Mouse (Mus musculus): ENCODE measurements around the gene Arpc5l.

Gene Arpc5l

DNA sequence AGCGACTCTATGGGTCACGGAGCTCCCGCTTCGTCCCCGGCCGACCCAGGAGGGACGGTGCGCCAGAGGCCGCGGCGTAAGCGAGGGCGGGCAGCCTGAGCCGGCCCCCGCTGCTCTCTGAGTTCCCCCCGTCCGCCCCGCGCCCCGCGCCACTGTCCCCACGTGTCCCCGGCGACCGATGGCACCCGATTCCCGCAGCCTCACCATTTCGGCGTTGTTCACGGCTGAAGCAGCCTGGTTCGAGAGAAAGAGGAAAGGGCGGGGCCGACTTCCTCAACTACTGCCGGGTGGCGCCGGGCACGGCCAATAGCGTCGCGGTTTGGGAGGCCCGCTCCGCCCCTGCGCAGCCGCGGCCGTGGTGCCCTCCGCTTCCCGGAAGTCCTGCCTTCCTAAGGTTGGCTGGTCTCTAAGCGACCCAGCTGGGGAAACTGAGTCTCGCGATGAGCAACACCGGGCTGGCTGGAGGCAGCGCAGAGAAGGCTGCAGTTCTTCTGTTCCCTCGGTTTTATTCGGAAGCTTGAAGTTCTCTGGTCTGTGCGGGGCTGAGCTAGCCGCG is at the start of gene Arpc5l:
TSS of gene Arpc5l (plus strand) at position 469 of the 556 bp plus-strand sequence.
- peak; percentile 92 for DNase-seq (ENCODE audit: low spot score)

GRCm38 (mm10) chr2:38956062-38956461 is 49.1 kb upstream of the Arpc5l start:
- no peak for DNase-seq (ENCODE audit: low spot score)

DNA sequence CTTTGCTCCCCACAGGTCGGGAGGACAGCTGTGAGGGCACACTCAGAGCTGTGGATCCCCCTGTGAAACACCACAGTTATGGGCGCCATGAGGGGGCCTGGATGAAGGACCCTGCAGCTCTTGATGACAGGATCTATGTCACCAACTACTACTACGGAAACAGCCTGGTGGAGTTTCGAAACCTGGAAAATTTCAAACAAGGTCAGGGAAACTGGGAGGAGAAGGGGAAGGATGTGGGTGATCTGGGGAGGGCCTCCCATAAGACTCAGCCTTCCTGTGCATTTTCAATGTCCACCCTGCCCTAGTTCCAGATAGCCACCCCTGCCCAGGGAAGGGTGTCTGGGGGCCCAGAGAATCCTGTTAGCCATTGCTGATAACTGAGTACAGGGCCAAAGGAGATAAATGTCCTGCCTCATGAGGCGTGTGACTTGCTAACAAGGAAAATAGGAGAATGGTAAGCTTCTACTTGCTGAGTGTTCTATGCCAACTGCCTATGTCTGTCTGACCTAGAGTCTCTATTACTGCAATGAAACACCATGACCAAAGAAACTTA is 47.4 kb upstream of the Arpc5l start:
- DNase-seq (ENCODE audit: low spot score): no peak

- no peak for DNase-seq (ENCODE audit: low spot score)
These were observed 41.0 kb upstream of the Arpc5l start for GRCm38 (mm10) chr2:38964198-38964597.

DNA sequence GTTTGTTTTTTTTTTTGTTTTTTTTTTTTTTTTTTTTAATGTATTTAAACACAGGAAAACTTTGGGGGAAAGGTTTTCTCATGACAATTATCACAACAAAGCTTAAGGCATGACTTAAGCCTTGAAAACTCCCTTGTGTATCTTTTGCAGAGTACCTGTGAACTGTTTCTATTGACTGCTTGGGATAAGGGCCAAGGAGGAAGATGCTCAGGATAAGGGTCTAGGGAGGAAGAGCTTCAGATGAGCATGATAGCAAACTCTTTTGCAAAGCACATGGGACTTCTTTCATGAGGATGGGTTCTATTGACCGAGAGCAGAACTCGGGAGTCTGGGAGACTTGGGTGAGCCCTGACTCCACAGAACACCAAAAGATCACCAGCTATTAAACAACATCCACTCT is 35.5 kb upstream of the Arpc5l start:
- DNase-seq (ENCODE audit: low spot score): no peak

DNA sequence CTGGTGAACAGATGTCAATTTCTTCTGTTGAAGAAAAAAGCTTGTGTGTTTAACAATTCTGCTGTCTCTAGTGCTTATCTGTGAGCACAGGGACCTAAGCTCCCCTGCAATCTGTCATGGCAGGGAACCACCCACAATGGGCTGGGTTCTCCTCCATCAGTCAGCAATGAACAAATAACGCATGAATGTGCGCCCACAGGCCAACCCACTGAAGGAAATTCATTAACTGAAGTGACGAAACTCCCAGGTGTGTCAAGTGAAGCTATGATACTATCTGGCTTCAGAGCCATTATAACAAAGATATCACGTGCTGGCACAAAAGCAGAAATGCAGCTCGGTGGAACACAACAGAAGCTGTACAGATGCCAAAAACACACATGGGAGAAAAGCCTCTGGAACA is 35.1 kb upstream of the Arpc5l start:
- no peak for DNase-seq (ENCODE audit: low spot score)

DNA sequence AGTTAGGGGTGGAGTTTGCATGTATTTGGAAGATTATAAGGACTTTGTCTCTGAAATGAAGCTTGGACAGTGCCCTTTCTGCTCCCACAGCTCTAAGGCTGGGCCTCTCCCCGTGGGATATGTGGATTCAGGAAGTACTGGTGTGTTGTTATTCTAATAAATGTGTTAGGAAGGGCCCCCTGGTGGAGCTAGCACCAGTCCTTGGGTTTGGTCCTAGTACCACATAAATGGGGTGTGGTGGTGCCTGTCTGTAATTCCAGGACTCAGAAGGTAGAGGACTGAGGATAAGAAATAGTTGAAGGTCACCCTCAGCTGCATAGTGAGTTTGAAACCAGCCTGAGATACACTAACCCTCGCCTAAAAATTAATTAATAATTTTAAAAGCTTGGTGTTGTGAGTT is 31.9 kb upstream of the Arpc5l start:
- DNase-seq (ENCODE audit: low spot score): no peak

GRCm38 (mm10) chr2:38973701-38974100 is 31.4 kb upstream of the Arpc5l start:
- no peak for DNase-seq (ENCODE audit: low spot score)

GRCm38 (mm10) chr2:38974171-38974570 is 31.0 kb upstream of the Arpc5l start:
- no peak for DNase-seq (ENCODE audit: low spot score)

- DNase-seq (ENCODE audit: low spot score): no peak
These were observed 30.0 kb upstream of the Arpc5l start for GRCm38 (mm10) chr2:38975181-38975580.

DNA sequence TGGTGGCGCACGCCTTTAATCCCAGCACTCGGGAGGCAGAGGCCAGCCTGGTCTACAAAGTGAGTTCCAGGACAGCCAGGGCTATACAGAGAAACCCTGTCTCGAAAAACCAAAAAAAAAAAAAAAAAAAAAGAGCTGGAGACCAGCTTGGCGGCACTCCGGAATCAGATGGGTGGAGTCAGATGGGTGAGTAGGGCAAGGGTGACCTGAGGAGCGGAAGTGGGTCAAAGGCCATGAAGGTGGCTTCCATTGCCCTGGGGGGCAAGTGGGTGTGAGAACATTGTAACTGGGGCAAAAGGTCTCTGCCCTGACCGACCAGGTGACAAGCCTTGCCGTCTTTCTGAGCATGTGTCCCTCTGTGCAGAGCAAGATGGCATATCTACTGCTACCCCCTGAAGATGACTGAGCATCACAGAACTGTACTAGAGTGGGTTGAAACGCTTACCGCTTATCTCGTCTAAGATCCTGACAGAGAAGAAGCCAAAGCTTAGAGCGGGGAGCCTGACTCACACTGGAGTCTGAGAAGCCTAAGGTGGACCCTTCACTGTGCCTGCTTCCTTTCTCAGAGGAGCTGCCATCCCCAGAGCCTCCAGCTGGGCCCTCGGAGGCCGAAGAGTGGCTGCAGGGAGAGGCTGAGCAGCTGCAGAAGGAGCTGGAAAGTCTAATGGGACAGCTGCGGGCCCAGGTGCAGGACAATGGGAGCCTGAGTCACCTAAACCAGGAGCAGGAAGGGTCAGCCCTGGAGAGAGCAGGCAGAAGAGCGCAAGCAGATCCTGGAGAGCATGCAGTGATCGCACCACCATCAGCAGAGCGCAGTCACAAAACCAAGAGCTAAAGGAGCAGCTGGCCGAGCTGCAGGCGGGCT is 29.0 kb upstream of the Arpc5l start:
- DNase-seq (ENCODE audit: low spot score): no peak

GRCm38 (mm10) chr2:38977837-38978236 is 27.3 kb upstream of the Arpc5l start:
- no peak for DNase-seq (ENCODE audit: low spot score)

DNA sequence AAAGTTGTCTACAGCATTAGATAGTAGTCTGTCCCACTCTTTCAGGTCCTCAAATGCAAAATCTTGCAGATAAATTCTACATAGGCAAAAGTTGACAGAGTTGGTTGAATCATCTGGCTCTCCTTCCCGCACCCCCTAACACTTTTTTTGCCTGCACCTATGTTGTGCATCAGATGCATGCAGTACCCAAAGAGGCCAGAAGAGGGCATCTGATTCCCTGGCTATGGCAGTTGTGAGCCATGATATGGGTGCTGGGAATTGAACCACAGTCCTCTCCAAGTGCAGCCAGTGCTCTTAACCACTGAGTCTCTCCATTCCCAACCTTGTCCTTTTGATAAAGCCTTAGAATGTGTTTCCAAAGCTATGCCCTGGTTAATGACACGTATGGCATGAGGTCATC is 21.7 kb upstream of the Arpc5l start:
- no peak for DNase-seq (ENCODE audit: low spot score)

DNA sequence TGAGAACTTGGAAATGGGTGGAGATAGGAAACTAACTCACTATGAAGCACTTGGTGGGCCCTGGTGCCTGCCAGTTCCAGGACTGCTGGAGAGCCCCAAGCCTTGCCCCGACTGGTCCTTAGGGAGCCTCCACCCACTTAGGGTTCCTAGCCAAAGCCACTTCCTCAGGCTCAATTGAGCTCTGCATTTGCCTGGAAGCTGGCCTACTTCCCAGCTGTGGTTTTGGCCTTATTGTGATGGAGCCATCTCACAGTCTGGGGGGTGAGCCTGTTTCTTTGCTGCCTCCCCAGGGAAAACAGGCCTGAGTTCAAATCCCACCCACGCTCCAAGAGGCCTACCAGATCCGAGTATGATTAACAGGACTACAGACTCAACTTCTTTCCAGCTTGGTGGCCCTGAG is 18.6 kb upstream of the Arpc5l start:
- no peak for DNase-seq (ENCODE audit: low spot score)

DNA sequence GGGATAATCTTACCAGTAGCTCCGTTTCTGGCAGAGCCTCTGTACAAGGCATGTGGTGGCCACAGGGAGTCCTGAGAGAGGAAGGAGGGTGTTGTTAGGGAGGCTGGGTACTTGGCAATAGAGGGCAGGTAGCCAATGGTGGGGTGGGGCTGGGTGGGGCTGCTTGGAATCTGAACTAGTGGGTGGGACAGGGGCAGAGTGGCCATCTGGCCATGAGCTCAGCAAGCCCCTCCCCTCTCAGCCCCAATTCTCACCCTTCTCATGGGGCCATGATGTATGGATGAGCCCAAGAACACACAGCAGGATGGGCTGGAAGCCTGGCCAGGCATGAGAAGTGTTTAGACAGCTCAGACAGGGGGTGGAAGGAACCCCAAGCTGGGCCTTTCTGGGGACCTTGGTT is 17.8 kb upstream of the Arpc5l start:
- DNase-seq (ENCODE audit: low spot score): no peak

- no peak for DNase-seq (ENCODE audit: low spot score)
These were observed 17.2 kb upstream of the Arpc5l start for GRCm38 (mm10) chr2:38987803-38988510.

DNA sequence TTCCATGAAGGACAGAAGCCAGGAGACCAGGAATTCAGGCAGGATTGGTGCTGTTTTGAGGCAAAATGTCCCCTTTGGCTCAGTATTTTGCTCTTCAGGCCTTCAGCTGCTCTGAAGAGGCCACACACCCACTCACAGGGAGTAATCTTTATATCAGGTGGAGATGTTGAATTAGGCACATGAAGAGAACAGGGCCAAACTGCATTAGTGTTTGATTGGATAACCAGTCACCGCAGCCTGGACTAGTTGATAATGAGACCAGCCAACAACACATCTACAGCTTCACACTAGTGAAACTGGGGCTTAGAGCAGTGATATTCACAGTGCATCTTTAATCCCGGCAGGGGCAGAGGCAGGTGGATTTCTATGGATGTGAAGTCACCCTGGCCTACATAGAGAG is 16.2 kb upstream of the Arpc5l start:
- DNase-seq (ENCODE audit: low spot score): no peak

DNA sequence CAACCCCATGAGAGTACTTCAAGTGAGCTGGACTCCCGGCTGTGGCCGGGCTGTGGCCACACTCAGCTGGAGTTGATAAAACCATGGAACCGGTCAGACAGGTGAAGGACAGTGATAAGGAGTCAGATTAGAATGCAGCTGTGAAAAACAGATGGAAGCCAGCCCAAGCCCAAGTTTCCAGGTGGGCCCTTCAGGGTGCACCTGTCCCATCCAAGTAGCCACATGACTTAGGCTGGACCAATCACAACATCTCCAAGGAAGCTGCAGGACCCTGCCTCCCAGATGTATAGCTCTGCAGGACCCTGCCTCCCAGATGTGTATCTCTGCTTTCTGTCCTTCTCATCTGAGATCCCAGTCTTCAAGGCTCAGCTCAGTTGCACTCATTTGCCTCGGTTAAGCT is 13.1 kb upstream of the Arpc5l start:
- DNase-seq (ENCODE audit: low spot score): no peak

- no peak for DNase-seq (ENCODE audit: low spot score)
These were observed 12.7 kb upstream of the Arpc5l start for GRCm38 (mm10) chr2:38992452-38992851.

GRCm38 (mm10) chr2:38997386-38998374 is 7.5 kb upstream of the Arpc5l start, which contains the start of gene Wdr38:
TSS of gene Wdr38 (plus strand) at chr2:38997476.
- DNase-seq (ENCODE audit: low spot score): peak; percentile 90

GRCm38 (mm10) chr2:38999381-38999780 is 5.8 kb upstream of the Arpc5l start:
- no peak for DNase-seq (ENCODE audit: low spot score)

Data from layer of hippocampus, adult 11-12 months (tissue).